Mouse (Mus musculus) adrenal gland, adult (tissue): ENCODE data around the gene 1700018G05Rik.
"Not testable (repeated sequence)": the region's sequence is repeated elsewhere in the genome, so short reads cannot be mapped to it uniquely, and the experiment has no call there.

Experiments
- DNase-seq, 2 experiments: peaks; one replicate each; pipeline ENCODE4 v3.0.0; 2022 to 2023; ENCODE audit warnings: low spot score in 1 of 2; ENCODE audit not compliant: inconsistent age in 2 of 2

The 1700018G05Rik gene

DNA sequence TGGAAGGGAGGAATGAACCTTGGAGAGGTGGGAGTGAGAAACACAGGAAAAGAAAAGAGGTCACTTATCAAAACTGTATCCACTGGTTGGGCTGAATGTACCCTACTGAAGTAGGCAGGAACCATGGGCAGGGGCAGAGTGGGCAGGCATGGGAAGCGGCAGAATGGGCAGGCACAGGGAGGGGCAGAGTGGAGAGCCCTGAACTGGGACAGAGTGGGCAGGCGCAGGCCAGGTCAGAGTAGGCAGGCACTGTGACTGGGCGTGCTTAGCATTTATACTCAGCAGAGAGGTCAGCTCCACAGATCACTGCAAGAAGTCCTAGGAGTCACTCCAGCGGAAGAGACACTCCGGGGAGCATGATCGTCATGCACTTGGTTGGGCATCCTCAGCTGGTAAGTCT lies at the start of gene 1700018G05Rik:
Gene 1700018G05Rik, plus strand, starts transcription at position 301 of the 400 bp plus-strand sequence.
- not testable (repeated sequence) for DNase-seq

DNA sequence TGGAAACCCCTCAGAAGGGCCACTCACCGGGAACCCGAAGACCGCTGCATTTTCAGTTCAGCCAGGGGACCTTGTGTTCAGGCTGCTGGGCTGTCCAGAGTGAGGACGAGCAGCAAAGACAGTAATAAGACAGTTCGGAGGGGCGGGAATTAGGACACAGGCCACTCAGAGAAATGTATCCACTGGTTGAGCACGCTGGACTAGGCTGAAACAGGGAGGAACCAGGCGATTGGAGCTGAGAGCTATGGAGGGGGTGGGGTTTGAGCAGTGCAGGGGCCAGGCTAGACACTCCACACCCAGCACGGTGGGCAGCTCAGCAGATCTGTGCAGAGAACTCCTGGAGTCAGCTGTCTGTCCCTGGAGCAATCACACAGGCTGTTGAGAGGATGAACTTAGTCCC lies 19.6 kb upstream of the 1700018G05Rik start, which contains the start of the genes Dmrtc1a and 1700011M02Rik:
Gene Dmrtc1a, minus strand, starts transcription at position 101 of the 400 bp plus-strand sequence.
Gene 1700011M02Rik, plus strand, starts transcription at position 319 of the 400 bp plus-strand sequence.
- DNase-seq: not testable (repeated sequence)

DNA sequence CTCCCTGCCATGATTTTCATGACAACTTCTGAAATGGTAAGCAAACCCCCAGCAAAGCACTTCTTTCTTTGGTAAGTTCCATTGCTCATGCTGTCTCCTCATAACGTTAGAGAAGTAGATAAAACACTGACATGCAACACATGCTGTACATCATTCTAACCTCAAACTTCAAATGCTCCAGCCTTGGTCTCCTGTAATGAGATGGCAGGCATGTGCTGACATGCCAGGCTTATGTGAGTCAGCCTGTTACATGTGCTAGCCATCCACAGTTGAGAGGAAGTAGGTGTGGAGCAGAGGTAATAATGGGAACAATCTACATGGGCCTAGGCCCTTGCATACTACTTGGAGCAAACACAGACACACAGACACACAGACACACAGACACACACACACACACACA lies 13.3 kb upstream of the 1700018G05Rik start:
- not testable (repeated sequence) for DNase-seq

DNA sequence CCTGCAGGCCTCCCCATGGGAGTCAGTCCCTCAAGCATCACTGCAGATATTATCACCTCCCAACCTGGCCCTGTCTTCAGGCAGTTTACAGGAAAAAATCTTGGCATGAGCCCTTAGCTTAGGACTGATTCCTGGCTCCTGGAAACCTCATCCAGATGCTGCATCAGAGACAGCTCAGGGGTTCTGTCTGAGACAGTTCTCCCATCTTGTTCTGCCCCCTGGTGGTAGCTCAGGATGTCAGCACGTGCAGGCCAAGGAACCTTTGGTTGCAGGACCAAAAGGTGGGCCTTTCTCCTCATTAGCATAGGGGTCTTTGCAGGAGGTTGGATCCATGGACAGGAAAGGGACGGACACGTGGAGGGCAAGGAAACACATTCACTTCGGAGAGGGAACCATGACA lies 1.5 kb upstream of the 1700018G05Rik start:
- peak in 1 of 2 experiments; percentile 52 for DNase-seq

DNA sequence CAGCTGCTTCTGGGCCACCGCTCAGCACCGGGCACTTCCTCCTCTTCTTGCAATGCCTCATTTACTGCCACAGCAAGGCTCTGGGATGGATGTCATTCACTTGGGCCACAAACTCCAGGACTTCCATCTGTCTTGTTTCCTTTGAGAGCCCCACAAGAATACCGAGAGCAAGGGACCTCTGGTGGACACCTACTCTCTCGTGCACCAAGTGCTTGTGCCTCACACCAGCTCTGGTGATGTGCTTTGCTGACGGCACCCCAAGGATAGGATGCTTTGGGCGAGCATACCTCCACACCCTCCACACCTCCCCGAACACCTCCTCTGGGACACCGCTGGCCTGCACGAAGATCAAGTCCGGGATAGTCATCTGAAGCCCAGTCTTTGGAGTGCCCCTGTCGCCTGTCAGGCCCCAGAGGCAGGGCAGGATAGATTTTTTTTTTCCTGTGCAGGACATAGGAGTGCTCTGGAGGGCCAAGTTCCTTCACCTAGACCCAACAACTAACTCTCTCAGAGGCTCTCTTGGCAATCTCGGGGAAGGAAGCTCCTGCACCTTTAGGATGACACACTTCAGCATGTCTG lies 4.9 kb downstream of the 1700018G05Rik start:
- DNase-seq: no peak

DNA sequence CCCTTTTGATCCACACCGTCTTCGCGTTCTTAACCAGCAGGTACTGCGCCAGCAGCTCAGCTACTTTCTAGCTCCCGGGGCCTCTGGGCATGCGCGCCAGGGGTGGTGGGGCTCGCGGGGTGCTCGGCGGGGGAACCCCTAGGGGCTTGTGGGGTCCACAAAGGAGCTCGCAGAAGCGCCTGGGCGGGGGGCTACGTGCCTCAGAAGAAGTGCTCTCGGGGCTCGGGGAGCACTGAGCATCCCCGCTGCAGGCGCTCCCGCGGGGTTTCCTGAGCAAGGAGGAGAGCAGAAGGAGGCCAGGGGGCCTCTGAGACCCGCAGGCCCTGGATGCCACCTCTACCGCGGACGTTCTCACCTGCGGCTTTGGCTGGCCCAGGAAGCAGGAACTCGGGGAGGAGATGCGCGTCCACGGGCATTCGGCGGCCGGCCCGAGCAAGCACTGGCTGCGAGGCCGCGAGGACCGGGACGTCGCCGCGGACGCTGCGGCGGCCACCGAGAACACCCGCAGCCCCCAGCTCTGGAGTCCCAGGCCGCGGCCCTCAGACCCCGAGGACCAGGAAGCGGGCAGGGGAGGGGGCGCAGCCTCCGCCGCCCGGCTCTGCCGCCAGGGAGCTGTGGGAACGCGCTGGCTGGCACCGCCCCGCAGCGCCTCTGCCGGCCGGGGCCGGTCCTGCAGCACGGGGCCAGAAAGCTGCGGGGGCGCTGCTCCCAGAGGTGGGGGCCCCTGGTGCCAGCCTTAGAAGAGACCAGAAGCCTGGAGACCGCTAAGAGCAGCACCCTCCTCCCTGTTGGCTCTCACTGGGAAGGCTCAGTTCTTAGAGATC lies 5.6 kb downstream of the 1700018G05Rik start:
- DNase-seq: peak; percentile 24 to 71

DNA sequence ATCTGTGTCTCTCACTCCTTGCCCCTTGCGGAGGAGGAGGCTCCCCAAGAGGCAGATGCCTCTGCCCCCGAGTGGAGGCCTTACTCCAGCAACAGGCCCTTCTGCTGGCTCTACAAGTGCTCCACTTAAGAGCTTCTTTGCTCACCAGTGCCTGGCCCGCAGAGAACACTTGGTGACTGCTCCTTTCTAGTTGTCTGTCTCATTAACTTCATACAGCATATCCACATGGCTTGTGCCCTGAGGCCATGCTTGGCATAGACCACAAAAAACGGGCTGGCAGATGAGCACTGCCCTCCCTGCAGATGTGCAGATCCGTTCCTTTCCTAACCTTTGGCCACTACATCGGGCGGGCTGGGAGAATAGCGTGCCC lies 6.2 kb downstream of the 1700018G05Rik start:
- no peak for DNase-seq

DNA sequence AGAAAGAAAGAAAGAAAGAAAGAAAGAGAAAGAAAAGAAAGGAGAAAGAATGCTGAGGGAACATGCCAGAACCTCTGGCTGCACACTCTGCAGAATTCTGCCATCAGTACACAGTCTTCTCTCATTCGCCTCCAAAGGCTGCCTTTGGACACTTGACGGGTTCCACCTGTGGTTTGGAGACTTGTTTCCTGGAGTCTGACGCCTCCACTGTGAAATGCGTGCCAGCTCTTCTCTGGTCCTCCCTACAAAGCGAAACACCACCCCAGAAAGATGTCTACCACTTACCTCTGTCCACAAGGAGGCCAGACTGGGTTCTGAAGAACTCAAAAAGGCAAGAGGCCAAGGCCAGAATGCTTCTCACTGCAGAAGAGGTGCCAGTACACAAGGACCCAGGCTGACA lies 8.6 kb downstream of the 1700018G05Rik start:
- no peak for DNase-seq

DNA sequence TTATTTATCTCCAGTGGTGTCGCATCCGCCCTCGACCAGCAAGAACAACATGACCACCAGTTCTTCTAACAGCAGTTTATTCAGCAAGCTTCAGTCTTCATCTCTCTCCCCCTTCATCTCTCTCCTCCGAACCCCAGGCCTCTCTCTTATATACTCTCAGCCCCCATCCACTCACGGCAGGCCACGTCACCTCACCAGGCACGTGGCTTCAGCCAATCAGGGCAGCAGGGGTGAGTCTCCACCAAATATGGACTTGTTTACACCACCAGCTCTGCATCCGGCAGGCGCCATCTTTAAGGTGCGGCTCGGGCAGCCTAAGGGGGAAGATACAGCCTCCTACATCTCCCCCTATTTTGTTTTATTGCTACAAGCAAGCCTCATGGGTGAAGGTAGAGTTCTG lies 22.0 kb downstream of the 1700018G05Rik start:
- DNase-seq: not testable (repeated sequence)

DNA sequence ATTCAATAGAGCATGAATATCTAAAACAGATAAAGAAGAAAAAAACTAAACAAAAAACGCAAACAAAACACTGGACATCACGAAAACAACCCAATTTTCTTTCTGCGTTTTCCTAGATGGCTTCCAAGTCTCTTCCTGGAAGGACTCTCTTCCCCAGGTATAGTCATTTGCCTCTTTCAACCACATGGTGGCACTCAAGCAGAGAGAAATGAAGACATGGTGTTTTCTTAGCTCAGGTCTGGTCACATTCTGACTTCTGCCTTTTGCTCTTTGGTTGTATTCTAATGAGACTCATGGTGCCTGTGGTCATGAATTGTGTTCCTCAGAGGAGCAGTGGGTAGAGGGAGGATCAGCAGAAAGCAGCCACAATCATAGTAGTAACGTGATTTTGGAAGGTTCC lies 30.7 kb downstream of the 1700018G05Rik start:
- DNase-seq: peak in 1 of 2 experiments; percentile 57

DNA sequence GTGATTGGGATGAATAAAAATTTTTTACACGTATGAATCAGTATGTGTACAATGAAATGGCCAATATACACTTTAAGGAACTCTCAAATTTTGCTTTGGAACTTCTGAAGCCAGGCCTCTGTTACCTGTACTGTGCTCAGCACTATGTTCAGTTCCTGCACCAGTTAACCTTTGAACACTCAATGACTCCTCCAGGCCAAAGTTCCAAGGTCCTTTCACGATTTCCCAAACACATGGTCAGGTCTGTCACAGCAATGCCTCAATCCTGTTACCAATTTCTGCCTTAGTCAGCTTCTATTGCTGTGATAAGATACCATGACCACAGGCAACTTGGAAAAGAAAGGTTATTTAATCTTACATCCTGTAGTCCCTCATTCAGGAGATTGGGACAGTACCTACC lies 32.4 kb downstream of the 1700018G05Rik start:
- no peak for DNase-seq
